Mouse (Mus musculus) frontal cortex, adult 2 months (tissue): ENCODE measurements around the gene Smarca2. TPM values are rescaled to one million over a fixed set of nuclear protein-coding genes. Genes with fewer than 3 reads are reported as not detected.
A peak's percentile ranks its signal among the peaks of the same experiment; 100 is the strongest.
"Not testable (repeated sequence)": the region's sequence is repeated elsewhere in the genome, so short reads cannot be mapped to it uniquely, and the experiment has no call there.

Experiments used
- DNase-seq, 2 experiments: peaks; one replicate each; pipeline ENCODE4 v3.0.0; 2022; ENCODE audit warnings: low spot score in 1 of 2; ENCODE audit errors: extremely low spot score in 1 of 2
- polyA plus RNA-seq: library from polyadenylated mRNA; depleted of rRNA; stranded (reverse); fragments of >200 nt; gene quantifications from 2 replicates; pipeline ENCODE4 v1.2.3, GENCODE M21; 2012

Gene Smarca2
- polyA plus RNA-seq, 1 experiment = 159 TPM

GRCm38 (mm10) chr19:26682731-26683130, 77.9 kb downstream of the Smarca2 start:
- DNase-seq = no peak

- no peak for DNase-seq
Measured at GRCm38 (mm10) chr19:26683731-26684130, 78.9 kb downstream of the Smarca2 start.

GRCm38 (mm10) chr19:26690516-26690915, 85.7 kb downstream of the Smarca2 start:
- DNase-seq = no peak

- no peak for DNase-seq
Measured at GRCm38 (mm10) chr19:26697107-26697506, 92.3 kb downstream of the Smarca2 start.

- DNase-seq = no peak
Measured at GRCm38 (mm10) chr19:26704545-26705209, 99.8 kb downstream of the Smarca2 start.

GRCm38 (mm10) chr19:26706910-26707309, 102.1 kb downstream of the Smarca2 start:
- DNase-seq = no peak

- no peak for DNase-seq
Measured at GRCm38 (mm10) chr19:26709095-26709494, 104.2 kb downstream of the Smarca2 start.

- DNase-seq = peak in 1 of 2 experiments; percentile 46
Measured at GRCm38 (mm10) chr19:26711268-26711667, 106.4 kb downstream of the Smarca2 start.

- DNase-seq = peak in 1 of 2 experiments; percentile 53
Measured at GRCm38 (mm10) chr19:26716217-26716616, 111.4 kb downstream of the Smarca2 start.

- DNase-seq = peak in 1 of 2 experiments; percentile 65
Measured at GRCm38 (mm10) chr19:26718221-26718620, 113.4 kb downstream of the Smarca2 start.

GRCm38 (mm10) chr19:26719161-26719560, 114.3 kb downstream of the Smarca2 start:
- no peak for DNase-seq

- no peak for DNase-seq
Measured at GRCm38 (mm10) chr19:26721741-26722140, 116.9 kb downstream of the Smarca2 start.

GRCm38 (mm10) chr19:26723899-26724298, 119.0 kb downstream of the Smarca2 start:
- DNase-seq = no peak

GRCm38 (mm10) chr19:26724626-26725025, 119.8 kb downstream of the Smarca2 start:
- DNase-seq = no peak

- DNase-seq = no peak
Measured at GRCm38 (mm10) chr19:26727796-26728195, 122.9 kb downstream of the Smarca2 start.

GRCm38 (mm10) chr19:26730486-26730885, 125.6 kb downstream of the Smarca2 start:
- no peak for DNase-seq

- DNase-seq = no peak
Measured at GRCm38 (mm10) chr19:26731121-26731520, 126.3 kb downstream of the Smarca2 start.

GRCm38 (mm10) chr19:26731809-26732208, 127.0 kb downstream of the Smarca2 start:
- DNase-seq = peak in 1 of 2 experiments; percentile 65

- no peak for DNase-seq
Measured at GRCm38 (mm10) chr19:26733055-26733454, 128.2 kb downstream of the Smarca2 start.

GRCm38 (mm10) chr19:26733546-26734100, 128.8 kb downstream of the Smarca2 start:
- no peak for DNase-seq

GRCm38 (mm10) chr19:26734704-26735109, 129.9 kb downstream of the Smarca2 start:
- no peak for DNase-seq

GRCm38 (mm10) chr19:26745021-26745420, 140.2 kb downstream of the Smarca2 start:
- not testable (repeated sequence) for DNase-seq
